Mouse (Mus musculus) induced T-regulatory cell, adult 2 months (primary cell): ENCODE results near the gene Neurod2.

Experiments used
- DNase-seq: peaks from one replicate; pipeline ENCODE4 v3.0.0-alpha.2; 2012; ENCODE audit warnings: low read depth

Neurod2 gene

DNA sequence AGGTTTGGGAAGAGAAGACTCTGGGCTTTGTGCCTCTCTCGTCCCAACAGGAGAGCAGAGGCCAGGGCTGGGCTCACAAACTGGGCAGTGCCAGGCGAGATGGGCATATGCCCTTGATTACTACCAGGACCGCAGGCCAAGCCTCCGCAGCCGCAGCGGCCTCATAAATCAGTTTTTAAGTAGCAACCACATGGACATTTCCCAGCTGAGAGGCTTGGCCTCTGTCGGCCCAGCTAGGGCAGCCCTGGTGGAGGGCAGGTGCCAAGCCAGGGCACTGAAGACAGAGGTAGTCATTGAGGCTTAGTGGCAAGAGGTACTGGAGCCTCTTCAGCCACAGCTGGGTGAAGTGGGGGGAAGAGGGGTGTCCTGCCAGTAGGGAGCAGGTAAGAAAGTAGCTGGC lies 12.0 kb downstream of the Neurod2 start:
- DNase-seq = no peak

DNA sequence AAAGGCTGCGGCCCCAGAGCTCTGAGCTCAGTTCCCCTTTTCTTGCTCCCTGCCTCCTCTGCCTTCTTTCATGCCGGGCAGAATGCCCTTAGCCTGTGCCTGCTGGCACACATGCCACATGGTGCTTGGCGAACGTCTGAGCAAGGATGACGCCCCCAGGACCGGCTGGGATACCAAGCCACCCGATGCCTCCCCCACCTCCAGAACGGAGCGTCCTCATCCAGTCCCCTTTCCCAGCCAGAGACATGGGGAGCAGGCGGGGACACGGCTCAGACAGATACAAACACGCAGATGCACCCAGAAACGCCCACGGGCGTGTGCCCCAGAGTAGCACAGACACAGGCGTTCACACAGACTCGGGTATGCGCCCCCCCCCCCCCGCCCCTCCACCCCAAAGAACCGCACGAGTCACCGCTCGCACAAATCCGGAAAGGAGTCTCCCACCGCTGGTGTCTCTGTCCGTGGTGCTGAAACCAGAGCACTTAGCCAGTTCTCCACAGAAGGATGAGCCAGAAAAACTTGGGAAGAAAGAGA lies 15.6 kb downstream of the Neurod2 start:
- DNase-seq = peak; percentile 73

DNA sequence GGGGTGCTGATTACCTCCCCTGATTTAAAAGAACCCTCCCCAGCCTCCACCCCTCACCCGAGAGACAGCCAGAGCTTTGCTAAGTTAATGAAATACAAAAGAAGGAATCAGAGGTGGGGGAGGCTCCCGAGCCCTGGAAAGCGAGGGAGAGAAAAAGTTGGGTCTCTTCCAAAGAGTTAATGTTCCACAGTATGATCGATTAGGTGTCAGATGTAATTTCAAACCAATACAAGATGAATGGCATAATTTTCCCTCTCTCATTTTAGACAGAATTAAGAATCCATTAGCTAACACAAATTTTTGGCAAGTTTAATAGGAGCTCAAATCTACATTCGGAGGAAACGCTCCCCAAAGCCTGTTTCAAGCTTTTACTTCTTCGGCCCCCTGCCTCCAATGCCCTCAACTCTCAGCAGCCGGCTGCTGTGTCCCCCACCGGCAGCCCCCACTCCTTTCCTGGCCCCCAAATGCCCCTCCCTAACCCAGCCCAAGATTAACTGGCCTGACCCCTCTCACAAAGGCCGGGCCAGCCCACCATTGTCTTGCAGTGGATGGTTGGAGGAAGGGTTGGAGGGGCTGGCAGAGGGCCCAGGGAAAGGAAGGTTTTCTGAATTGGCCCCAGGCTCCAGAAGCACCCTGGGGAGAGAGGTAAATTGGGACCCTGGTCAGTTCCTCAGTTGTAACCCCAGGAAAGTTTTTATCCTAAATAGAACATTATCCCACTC lies 30.8 kb downstream of the Neurod2 start:
- no peak for DNase-seq

DNA sequence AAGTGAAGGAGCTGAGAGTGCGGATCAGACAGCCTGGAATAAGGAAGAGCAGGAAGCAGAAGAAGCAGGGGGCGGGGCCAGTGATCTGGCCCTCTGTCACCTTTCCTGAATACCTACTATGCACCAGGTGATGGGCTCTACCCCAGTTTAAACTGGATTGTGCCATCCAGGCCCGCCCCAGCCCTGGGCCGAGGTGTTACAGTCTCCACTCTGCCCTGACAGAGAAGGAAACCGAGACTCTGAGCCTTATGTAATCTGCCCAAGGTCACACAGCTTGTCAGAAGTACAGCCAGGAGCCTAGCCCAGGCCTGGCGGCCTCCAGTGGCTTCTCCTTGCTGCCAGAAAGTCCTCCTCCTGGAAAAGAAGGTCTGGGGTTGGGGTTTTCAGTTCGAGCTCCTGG lies 31.7 kb downstream of the Neurod2 start:
- no peak for DNase-seq

DNA sequence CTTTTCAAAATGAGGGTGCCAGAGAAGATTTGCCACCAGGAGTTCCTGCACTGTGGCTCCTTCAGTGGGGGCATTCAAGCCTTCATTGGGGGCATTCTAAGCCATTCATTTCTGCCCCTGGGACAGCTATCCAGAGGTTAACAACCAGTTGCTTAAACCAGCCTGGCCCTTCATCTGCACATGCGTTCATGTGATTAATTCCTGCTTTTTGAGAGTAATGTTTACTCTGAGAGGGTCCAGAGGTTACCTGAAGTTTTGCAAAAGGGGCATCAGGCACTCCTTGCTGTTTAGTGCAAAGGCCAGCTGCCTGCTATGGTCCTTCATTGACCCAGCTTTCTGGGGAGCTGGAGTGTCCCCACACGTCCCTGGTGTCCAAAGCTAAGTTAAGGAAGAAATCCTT lies 32.5 kb downstream of the Neurod2 start:
- no peak for DNase-seq

DNA sequence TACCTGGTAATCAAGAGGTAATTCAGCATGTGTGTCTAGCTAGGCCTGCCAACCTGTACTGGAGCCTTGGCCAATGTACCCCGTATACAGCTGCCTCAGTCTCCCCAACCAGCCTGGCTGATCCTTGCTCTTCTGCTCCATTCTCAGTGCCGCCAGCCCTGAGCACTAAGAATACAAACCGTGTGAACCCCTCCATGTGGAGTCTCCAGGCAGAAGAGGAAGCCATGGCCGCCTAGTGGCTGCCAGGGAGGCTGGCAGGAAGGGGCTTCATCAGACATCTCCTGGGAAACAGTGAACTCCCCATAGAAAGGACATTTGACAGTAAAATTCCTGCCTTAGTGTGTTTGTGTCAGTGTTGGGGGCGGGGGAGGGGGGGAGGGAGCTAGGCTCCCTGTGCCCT lies 33.2 kb downstream of the Neurod2 start:
- peak; percentile 38 for DNase-seq

DNA sequence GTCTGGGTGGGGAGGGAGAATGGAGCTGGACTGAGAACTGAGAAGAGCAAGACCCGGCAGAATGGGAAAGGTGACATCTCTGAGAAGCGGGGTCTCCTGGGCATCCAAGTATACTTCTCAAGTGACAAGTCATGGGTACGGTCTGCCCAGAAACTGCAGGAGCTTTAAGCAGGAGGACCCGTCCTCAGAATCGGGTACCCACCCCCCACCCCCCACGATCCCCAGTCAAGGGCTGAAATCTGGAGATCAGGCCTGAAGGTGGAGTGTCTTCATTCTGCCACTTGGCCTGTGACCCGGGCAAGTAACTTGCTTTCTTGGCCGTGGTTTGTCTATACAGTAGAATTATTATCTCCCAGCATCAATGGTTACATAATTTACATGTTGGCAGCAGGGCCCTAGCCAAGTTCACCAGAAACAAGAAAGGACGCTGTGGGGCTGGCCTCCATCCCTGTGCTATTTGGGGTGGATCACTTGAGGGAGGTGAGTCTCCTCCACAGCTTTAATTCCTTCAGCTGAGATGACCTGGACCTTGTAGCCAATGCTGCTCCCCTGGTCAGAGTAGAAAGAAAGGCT lies 34.3 kb downstream of the Neurod2 start:
- peak; percentile 21 for DNase-seq

DNA sequence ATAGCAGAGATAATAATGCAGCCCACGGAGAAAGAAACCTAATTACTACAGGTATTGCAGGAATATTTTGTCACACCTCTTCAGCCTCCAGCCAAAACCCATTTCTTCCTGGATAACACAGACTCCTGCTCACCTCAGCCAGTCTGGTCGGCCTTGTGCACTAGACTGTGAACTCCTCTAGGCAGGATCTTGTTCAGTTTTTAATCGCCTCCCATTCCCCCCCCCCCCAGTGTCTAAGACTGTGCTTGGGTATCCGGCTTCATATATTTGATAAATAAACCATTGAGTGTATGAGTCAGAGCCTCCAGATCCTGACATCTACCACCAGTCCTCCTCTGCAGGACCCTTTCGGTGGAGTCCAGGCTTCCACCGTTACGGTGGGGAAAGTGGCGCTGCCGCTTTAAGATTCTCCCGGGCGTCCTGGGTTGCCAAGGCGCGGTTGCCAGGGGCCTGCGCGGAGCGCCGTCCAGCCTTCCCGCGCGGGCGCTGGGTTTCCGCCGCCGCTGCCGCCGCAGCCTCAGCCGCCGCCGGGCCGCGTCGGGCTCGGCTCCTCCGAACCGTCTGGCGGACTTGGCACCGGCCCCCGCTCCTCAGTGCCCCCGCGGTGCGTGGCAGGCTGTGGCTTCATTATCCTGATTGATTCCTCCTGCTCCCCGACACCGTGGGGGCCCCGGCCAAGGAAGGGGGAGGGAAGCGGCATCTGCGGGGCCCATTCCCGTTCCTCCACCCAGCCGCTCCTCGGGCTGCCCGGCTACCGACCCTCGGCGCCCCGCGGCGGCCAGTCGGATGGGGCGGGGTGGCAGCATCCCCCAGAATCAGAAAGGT lies 35.0 kb downstream of the Neurod2 start:
- peak; percentile 58 for DNase-seq

DNA sequence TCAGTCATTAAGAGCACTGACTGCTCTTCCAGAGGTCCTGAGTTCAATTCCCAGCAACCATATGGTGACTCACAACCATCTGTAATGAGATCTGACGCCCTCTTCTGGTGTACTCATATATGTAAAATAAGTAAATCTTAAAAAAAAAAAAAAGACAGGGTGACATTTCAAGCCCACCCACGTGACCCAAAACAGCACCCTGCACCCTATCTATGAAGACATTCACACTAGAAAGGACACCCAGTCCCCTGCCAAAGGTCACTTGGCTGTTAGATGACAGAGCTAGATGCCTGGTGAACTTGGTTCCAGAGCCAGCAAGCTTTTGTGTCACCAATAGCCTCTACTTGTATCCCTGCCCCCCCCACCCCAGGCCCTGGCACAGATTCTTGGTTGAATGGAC lies 36.4 kb downstream of the Neurod2 start:
- peak; percentile 20 for DNase-seq

DNA sequence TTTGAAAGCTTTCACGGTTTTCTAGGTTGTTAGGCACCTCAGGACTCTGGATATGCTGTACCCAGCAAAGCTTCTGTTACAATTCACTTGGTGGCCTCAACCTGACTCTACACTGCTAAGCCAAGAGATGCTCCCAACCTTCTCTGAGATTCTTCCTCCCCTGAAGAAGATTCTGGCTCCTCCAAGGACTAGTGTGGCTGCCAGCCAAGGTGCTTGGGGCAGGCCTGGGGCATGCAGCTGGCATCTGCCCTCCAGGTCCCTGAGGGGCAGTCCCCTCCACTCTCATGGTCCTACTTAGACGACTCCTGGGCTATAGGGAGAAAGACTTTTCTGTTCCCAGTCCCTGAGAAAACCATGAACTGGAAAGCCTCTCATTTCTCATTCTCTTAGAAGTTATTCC lies 38.5 kb downstream of the Neurod2 start:
- DNase-seq = no peak

DNA sequence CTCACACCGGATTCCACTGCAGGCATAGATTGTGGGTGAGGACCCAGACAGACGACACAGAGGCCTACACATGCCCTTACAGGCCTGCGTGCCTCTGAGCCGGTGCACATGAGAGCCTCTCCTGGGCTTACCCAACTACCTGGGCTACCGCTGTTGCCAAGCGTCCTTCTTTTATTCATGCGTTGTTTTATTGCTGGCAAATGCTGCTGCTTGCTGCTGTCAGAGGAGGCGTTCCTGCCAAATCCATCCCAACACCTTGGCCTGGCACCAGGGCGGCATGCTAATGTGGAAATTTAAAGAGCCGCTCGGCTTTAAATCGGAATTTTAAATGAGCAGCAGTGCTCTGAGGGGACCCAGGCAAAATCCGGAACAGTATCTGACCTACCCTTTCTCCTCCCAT lies 39.6 kb downstream of the Neurod2 start:
- no peak for DNase-seq

DNA sequence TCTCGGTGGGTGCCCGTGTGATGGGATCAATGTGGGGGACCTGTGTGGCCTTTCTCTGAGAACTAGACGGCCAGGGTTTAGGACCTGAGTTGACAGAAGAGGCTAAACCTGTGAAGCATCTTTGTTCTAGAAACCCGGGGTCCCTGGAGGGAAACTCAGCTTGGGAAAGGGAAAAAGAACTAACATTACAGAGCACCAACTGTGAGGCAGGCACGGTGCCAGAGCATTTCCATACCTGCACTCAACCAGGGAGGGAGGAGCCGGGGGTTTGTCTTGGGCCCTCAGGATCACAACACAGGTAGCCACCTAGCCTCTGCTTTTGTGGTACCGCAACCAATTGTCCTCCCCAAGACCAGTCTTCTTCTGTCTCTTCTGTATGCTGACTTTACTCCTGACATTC lies 41.5 kb downstream of the Neurod2 start:
- no peak for DNase-seq

DNA sequence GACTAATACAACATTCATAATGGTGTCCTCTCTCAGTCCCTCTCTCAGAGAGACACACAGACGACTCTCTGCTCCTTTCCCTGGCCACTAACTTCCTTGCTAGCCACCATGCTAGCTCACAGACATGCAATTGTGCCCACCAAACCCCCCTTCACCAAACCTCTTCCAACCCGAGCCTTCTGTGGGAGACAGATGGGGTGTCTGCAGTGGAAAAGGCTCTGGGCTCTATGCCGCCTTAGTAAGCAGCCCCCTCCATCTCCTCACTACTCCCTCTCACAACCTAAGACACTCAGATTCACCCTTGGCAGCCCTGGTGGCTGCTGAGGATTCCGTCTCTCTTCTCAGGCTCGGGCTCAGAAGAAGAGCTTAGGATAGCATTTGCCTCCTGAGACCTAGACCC lies 41.9 kb downstream of the Neurod2 start:
- DNase-seq = no peak

DNA sequence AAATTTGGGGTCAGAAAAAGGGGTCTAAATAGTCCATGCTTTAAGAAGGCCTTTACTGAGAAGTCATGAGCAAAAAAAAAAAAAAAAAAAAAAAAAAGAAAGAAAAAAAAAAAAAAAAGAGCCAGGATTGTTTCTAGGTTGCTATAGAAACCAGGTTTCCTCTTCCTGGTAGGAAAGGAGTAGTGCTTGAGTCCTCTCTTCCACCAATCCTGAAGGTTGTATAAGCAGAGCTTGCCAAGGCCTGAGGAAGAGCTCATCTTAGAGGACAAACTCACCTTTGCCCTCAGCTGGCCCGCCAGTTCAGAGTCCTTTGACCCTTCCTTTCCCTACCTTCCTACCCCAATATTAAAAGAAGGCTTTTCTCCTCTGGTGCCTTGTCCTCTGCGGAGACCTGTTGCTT lies 44.1 kb downstream of the Neurod2 start:
- no peak for DNase-seq

DNA sequence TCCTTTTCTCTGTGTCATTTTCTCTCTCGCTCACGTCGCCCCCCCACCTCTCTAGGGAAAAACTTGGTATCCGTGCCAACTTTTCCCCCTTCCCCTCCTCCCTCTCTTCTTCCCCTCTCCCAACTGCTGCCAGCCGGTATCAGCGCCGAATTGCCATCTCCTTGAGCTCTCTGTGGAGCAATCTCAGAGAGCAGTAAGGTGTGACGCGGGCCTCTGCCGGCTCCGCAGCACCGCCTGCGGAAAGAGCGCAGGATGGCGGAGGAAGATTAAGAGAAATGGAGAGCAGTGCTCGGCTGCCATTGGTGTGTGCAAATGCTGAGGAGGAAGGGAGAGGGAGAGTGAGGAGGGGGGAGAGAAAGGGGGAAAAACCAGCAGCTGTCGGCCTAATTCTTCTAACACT lies 45.2 kb downstream of the Neurod2 start:
- peak; percentile 24 for DNase-seq

DNA sequence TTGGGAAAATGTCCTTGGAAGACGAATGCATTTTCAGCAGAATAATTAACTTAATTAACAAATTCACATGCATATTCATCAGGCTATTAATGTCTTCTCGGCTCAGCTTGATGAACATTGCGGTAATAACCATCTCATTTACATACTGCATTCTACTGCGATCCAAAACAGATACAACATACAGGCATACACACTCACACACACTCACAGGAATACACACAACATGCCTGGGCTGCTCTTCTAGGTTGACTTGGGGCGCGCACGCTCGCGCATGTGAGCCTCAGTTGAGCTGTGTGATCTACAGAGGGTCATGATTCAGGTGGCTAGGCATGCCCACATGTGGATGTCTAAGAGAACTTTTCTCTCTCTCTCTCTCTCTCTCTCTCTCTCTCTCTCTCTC lies 45.7 kb downstream of the Neurod2 start:
- no peak for DNase-seq
